Mouse (Mus musculus) c-Kit-positive CD71-negative TER-119-negative erythroid progenitor cells, embryonic 14.5 days (primary cell): ENCODE data around the gene Ccdc142.

ENCODE experiments used
- DNase-seq: peaks from one replicate; pipeline ENCODE4 v3.0.0-alpha.2; 2013; ENCODE audit warnings: low read depth

Gene Ccdc142

DNA sequence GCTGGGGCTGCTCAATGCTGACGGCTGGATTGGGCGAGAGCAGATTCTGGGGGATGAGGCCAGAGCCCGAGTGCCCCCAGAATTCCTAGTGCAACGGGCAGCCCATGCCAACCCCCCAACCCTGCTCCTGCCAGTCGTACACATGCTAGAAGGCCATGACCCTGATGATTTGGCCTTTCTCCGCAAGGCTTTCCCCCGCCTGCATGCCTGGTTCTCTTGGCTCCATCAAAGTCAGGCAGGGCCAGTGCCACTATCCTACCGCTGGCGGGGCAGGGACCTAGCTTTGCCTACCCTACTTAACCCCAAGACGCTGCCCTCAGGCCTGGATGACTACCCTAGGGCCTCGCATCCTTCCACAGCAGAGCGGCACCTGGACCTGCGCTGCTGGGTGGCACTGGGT, 16.2 kb downstream of the Ccdc142 start:
- DNase-seq, result no peak

DNA sequence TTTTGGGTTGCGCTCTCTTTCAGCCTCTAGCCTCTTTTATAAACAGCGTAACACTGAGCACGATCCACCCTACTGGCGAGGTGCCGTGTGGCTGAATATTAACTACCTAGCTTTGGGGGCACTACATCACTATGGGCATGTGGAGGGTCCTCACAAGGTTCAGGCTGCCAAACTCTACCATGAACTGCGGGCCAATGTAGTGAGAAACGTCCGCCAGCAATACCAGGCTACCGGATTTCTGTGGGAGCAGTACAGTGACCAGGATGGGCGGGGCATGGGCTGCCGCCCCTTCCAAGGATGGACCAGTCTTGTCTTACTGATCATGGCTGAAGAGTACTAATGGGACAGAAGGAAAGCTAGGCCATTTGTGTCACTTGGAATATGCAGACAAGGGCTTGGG, 17.0 kb downstream of the Ccdc142 start:
- DNase-seq, result no peak

DNA sequence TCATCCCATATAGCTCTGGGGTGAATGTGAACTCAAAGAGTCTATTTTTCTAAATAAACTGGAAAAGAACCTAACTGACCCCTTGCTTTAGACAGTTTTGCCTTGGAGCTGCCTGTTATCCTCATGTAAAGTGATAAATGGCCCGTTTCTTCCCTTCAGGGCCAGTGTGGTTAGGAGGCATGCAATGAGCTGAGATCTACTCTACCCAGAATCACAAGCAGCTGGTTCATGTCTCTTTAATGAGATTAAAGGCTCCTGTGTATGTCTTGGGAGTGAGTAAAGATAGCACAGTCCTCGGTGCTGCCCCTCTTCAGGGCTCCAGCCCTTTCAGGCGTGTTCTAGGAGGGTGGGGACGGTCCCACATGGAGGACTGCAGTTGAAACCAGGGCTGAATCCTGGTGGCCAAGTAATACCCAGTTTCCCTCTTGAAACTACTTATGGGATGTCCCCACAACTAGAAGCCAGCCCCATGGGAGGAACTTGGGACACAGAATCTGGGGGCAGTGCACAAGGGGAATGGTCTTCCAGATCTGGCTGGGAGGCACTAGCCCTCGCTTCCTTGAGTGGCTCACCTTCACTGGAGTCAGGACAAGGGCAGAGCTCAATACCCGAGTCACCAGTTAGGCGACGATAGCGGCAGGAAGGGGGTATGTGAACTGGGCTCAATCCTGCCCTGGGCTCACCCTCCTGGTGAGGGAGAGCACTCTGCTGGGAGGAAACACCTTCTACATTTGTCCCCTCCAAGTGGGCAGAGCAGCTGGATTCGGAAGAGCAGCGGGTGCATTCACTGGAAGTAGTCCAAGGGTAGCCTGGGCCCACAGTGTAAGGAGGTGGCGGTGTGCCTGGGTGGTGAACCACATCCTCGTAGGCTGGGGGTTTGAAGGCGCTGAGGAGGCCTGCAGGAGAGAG, 17.7 kb downstream of the Ccdc142 start:
- DNase-seq, result no peak

DNA sequence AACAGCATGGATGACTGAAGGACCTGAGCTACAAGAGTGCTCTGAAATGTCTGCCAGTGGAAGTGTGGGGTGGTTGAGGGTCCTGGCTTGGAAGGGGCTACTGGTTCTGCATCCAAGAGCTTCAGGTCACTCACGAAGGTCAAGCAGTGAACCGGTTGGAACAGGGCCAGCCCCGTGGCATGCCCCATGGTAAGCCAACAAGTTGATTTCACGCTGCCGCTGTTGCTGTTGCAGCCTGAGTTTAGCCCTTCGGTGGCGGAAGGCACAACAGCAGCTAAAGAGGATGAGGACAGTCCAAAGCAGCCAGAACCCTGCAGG, 18.3 kb downstream of the Ccdc142 start:
- no peak for DNase-seq

DNA sequence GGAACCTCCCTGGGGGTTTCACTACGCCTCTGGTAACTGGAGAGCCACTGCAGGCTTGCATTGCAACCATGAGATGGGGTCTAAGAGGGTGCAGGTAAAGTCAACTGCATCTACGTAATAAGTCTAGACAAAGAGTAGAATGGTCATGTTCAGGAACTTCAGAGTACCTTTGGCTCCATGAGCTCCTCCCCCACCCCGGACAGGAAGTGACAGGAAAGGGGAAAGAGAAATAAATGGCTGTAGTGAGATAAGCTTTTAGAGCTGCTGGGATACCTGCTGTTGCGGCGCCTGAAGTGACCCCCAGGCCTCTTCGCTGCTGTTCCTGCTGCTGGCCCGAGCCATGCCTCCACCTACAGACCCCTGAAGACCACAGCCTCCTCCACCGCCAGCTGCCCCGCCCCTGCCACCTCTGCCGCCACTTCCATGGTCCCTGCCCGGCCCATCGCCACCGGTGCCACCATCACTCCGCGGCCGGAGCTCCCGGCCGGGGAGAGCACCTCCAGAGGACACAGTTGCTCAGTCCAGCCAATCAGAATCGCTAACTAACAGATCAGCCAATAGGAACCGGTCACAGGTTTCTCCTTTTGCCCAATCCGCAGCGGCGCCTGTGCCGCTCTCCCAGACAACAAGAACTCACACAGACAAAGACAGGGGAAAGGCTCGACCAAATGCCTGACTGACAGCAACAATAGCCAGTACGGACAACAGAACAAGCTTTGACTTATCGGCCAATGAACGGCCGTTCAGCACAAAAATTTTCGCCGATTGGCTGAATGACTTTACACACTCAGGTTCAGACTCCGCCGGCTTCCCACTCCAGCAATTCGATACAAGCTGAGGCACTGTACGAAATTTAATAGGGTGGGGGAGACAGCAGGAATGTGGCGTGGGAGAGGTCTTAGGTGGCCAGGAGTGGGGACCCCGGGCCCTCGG, 19.8 kb downstream of the Ccdc142 start, which contains the start of gene Wbp1:
Wbp1 (minus strand) TSS at position 630 of the 933 bp plus-strand sequence.
- DNase-seq, result peak; percentile 95

DNA sequence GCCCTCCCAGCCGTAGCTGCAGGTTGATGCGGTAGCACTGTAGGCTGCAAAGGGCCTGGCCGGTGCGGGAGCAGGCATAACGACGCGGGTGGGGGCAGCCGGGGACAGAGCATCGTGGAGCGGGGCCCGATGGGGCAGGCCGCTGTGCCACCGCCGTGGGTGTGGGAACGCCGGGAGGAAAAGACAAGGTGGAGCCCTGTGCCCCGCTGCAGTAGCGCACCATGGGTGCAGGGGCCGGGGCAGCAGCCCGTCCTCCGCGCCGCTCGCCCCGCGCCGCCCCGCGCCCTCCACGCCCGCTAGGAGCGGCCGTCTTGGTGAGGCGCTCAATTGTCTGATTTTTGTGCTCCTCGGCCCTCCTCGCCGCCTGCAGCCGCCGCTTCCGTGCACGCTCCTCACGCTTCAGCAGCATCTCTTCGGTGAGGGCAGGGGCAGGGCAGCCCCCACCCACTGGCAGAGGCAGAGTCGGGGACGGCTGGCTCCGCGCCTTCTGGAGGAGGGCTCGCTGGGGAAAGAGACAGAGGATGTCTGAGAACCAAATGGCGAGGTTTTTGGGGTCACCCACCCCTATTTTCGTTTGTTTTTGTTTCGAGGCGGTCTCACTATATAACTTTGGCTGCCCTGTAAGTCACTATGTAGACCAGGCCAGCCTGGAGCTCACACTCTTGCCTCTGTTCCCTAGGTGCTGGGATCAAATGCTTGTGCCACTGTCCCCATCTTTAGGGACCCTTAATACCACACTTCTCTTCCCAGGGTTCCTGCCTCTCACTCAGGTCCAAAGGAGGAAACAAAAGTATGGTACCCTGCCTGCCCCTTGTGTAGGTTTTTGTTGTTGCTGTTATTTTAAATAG, 20.7 kb downstream of the Ccdc142 start:
- no peak for DNase-seq

DNA sequence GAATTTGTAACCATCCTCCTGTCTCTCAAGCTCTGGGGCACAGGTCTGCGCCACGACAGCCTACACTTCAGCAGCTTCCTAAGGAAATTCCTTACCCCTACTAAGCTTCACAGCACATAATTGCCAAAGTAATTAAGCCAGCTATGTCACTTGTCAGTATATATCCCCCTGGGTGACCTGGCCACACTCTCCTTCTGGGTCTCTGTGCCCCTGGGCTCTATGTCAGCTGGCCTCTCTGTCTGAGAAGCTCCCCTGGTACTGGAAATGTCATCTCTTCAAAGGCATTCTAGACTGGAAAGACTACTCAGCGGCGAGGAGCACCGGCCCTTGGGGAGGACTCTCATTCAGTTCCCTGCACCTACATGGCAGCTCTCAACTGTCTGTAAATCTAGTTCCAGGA, 21.6 kb downstream of the Ccdc142 start:
- no peak for DNase-seq

DNA sequence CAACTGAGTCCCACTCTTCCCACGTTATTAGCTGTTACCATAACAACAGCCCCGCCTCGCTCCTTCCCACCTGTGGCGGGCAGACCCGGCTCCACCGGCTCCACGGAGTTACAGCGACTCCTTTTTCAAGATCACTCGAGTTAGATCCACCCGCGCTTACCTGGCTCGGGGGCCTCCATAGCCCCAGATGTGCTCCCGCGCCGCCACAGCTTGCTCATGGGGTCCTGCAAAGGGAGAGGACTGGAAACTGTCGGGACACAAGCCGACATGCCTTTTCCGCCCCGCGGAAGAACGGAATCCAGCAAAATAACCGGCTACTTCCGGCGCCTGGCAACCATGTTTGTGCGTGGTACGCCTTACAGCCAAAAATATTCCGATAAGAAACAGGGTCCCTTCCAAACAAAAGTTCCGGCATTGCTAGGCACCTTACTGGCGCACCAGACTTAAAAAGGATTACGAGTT, 23.5 kb downstream of the Ccdc142 start:
- DNase-seq, result peak; percentile 97

DNA sequence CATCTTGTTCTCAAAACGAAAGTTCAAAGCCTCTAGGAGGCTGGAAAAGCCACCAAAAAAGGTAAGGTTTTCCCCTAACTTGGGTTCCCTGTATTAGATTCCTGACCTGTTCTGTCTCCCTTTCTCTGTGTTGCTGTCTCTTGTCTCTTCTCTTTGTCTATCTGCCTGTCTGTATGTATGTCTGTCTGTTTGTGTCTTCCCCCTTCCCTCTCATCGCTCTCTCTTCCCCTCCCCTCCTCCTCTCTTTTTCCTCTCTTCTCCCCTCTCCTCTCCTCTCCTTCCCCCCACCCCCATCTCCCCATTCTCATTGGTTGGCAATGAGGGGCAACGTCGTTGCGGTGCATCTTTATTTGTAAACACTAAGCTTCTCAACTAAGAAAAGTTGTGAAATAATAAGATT, 23.9 kb downstream of the Ccdc142 start, which contains the start of gene Ino80b:
Ino80b (minus strand) TSS at position 101 of the 400 bp plus-strand sequence.
- no peak for DNase-seq

DNA sequence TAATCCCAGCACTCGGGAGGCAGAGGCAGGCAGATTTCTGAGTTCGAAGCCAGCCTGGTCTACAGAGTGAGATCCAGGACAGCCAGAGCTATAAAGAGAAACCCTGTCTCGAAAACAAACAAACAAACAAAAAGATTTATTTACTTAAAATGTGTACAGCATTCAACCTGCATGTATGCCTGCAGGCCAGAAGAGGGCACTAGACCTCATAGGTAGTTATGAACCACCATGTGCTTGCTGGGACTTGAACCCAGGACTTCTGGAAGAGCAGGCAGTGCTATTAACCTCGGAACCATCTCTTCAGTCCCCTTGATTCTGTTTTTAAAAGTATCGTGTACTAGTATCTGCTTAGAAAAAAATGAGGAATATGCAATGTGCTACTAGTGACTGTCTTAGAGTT, 26.0 kb downstream of the Ccdc142 start:
- no peak for DNase-seq

DNA sequence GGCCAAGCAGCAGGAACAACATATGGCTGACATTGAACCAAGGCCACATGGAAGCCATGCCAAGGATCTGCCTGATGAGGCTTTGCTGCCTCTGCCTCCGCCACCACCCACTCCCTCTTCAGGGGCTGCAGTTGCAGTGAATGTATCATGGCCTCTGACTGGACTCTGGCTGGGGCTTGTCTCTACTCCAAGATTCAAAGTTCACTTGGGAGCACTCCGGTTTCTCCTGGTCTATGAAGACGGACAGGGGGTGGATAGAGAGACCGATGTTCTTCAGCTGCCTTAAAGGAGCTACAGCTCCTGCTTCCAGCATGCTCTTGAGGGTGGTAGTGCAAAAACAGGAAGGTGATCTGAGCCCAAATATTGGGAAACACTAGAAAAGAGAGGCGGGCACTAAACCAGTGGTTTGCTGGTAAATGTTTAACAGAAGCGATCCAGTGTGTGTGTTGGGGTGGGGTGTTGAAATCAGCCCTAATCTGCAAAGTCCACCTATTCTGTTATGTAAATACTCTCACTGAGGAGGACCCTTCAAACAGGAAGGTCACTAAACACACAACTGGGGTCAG, 30.2 kb downstream of the Ccdc142 start:
- DNase-seq, result no peak

DNA sequence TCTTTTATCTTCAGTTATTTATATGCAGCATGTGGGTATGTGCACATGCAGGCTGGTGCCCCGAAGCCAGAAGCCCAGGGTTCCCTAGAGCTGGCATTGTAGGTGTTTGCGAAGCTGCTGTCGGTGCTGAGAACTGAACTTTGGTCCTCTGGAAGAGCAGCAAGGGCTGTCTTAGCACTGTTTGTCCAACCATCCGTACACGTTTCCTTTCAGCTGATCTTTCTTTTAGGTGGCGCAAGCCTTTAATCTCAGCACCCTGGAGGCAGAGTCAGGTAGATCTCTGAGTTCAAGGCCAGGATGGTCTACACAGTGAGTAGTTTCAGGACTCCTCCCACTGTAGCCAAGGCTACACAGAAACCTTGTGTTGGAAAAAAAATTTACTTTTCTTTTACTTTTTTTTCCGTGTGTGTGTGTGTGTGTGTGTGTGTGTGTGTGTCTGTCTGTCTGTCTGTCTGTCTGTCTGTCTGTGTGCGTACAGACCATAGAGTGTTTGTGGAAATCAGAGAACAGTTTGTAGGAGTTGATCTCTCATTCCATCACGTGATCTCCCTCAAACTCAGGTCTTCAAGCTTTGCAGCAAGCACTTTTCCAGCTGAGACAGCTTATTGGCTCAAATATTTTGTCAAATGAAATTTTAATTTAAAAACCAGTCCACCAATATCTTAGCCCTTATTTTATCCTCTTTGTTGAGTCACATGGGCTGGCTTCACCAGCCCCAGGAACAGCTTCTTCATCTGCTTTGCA, 30.9 kb downstream of the Ccdc142 start:
- no peak for DNase-seq

DNA sequence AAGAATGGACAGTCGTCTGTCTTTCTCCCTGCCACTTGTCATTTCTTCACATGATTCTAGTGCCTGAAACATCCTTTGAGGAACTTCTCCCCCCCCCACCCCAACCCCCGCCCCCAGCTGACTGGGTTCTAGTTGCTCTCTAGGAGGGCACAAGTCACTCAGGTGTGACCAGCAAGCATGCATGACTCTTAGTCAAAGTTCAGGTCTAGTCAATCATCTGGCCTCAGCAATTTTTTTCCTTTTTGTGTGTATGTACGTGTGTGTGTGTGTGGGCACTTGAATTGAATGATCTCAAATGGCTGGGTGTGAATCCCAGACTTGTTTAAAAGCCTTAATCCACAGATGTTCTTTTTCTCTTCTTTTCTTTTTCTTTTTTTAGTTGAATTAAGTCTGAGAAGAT, 32.8 kb downstream of the Ccdc142 start:
- no peak for DNase-seq

DNA sequence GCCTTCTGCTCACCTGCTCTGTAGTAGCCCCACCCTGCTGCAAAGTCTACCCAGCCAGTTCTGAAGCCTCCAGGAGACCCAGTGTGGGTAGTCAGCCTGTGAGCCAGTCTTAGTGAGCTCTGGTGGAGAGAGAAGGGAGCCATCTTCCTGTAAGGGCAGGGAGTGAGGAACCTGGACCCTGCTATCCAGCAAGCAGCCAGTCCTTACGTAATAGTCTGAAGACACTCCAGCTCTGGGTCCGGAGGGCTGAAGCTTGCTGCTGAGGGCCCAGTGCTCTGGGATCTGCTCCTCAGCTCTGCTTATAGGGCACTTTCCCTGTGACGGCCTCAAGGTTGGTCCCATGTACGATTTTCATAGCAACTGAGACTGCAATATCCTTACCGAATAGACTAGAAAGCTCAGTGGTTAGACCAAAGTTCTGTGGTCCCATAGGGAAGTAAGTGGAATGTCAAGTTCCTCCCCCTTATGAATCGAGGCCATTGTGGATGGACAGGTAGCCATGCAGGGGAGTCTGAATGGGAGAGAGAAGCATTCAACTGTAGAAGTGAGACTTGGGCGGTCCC, 33.6 kb downstream of the Ccdc142 start, which contains the start of gene Rtkn:
Rtkn (plus strand) TSS at position 513 of the 563 bp plus-strand sequence.
- DNase-seq, result no peak

DNA sequence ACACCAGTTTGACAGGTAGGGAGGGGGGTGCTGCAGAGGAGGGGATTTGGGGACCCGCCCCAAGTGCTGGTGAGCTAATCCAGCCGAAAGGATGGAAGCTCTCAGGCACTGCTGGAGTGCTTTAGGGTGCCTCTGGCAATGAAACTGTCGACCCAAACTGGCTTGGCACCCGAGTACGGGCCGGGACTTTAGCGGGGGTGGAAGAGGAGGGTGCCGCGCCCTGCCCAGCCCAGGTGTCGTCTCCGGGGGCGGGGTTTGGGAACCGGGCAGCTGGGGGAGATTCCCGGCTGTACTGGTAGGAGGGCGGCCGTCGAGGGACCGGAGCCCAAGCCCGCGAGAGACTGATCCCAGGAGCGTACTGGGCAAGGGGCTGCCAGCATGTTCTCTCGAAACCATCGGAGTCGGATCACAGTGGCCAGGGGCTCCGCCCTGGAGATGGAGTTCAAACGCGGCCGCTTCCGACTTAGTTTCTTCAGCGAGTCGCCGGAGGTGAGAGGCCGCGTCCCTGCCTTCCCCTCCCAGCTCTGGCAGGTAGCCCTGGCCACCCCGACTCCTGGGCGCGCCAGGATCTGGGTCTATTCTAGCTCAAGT, 34.3 kb downstream of the Ccdc142 start:
- no peak for DNase-seq

DNA sequence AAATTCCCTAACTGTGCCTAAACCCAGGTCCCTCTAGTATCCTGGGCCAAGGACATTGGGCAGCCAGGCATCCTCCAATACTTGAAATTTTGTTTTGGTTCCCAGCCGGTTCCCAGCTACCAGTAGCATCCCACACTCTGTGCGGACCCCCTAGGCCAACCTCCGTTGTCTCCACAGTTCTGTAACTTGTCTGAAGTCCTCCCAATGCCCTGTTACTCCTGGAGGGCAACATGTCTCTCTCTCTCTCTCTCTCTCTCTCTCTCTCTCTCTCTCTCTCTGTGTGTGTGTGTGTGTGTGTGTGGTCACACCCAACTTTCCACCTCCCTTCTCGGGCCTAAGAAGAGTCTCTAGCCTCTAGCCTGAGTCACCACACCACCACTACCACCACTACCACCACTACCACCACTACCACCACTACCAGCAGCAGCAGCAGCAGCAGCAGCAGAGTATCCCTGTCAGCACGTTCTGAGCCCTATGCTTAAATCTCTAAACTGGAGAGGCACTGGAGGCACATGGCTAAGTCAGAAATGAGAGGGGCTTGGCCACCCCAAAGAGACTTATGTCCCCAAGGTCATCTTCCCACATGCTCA, 35.0 kb downstream of the Ccdc142 start:
- no peak for DNase-seq

DNA sequence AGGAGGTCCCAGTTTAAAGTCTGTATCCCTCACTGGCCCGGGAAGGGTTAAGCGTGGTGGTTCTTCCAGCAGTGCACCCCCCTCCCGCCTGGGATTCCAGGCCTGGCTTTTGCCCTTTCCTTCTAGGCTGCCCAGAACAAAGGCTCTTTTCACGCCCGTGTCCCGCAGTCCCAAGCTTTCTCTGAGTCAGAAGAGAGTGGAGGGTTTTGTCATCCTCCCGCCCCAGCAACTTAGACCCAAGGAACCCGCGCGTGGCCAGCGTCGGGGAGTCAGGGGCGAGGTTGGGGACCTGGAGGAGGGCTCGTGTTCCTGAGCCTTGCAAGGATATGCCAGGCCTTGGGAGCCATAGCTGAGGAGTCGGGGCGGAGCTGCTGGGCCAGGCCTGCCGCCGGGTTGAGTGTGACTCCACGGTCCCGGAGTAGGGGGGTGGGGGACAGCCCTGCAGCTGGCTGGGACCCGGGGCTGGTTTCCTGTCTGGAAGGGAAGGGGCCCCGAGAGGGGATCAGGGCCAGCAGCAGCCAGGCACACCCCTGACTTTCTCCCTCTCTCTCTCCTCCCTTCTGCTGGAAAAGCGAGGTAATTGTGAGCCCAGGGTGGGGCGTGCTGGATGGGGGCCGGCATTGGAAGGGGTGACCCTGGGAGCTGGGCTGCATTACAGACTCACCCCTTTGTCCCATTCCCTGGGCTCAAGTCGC, 35.6 kb downstream of the Ccdc142 start:
- DNase-seq, result no peak

DNA sequence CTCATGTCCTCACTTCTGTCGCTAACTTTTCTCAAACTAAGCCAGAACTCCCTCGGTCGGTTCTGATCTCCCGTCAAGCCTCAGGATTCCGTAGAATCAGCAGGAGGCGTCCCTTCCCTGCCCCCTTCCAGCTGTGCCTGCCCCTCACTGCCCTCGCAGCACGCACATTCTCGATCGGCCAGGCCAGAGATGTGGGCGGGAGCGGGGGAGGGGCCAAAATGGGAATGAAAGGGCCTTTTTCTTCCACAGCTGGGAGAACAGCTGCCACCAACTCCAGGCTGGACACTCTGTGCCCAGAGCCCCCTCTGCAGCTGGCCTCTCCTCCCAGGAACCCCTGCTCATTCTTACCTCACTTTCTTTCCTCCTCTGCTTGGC, 36.2 kb downstream of the Ccdc142 start:
- DNase-seq, result no peak

DNA sequence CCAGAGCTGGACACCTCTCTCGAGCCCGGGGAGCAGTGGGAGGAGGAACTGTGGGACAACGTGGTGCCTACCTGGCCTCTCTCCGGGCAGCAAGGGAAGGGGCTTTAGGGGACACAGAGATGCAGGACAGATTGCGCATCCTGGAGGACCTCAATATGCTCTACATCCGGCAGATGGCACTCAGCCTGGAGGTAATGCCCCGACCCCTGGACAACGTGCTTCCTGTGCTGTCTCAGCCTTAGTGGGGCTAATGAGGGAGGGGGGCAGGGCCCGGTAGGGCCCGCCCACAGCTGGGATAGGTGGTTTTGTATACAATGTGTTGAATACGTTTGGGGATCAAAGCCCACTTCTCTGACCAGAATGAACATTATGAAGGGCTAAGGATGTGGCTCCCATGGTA, 36.7 kb downstream of the Ccdc142 start:
- no peak for DNase-seq
